ENCODE assay signal across 28 mouse cellular contexts in the genomic region with DNA sequence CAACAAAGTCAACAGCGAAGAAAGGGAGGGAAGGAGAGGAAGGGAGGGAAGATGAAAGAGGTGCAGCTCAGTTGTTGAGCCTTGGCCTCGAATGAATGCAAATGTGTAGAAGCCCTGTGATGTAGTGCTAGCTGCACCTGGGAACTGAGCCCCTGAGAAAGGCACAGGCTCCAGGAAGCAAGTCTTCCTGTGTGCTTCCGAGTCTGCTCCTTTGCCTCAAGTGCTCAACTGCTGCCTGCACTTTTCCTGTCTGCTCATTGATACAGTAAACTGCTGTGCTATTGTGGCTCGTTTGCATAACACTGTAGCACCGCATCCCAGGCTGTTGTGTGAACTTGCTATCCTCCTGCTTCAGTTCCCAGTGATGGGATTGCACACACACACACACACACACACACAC. TPM values are rescaled to one million over a fixed set of nuclear protein-coding genes. Genes with fewer than 3 reads are reported as not detected.
DNase-seq lines count a peak whose midpoint lies in the region; ATAC-seq and TF ChIP-seq lines count a peak whose summit lies in the region.
"Had no signal": no experiment of that assay in that cellular context is flagged by ENCODE, and none has a peak within 500 bp of the region (broad histone marks: within the 10 kb centered on the region; RNA-seq: fewer than 3 reads in every experiment).

No protein-coding gene starts in this region.

- no peak overlapping the region for H3K27ac ChIP-seq in forebrain, embryonic 13.5 days
- H3K27ac ChIP-seq in forebrain, embryonic 11.5 days (ENCODE audit: low read depth, low read length) = no peak overlapping the region
- H3K27ac ChIP-seq: forebrain, embryonic 12.5 days; gastrocnemius, adult 2 months; heart, embryonic 15.5 days; intestine, embryonic 15.5 days; layer of hippocampus, adult 2 months; limb, embryonic 13.5 days; midbrain, embryonic 13.5 days; neural tube, embryonic 15.5 days; stomach, embryonic 15.5 days had no signal

- peaks cover 57% of the 10 kb centered on the region for H3K27me3 ChIP-seq in forebrain, embryonic 13.5 days
- peaks cover 14% of the 10 kb centered on the region; the same call in 1 of the 2 replicates for H3K27me3 ChIP-seq in forebrain, embryonic 11.5 days (ENCODE audit: control insufficient read depth, insufficient read depth, low read length)

- no peak for TF ChIP-seq CTCF in brain, embryonic 14.5 days (IDR thresholded peaks at IDR 0.05; ENCODE audit: borderline replicate concordance, extremely low read depth, insufficient read depth, insufficient read length)

- ATAC-seq in forebrain, embryonic 13.5 days = no peak
- no peak for ATAC-seq in forebrain, embryonic 11.5 days (replicated peaks; ENCODE audit: low FRiP score)
- ATAC-seq: hindbrain, embryonic 16.5 days; intestine, embryonic 15.5 days; midbrain, embryonic 13.5 days had no signal

- peak overlapping the region; percentile 12; the same call in 1 of the 2 replicates for H3K9ac ChIP-seq in forebrain, embryonic 13.5 days
- H3K9ac ChIP-seq in forebrain, embryonic 11.5 days (ENCODE audit: low read length) = no peak overlapping the region
- H3K9ac ChIP-seq: forebrain, embryonic 12.5 days; heart, embryonic 15.5 days; intestine, embryonic 15.5 days; limb, embryonic 13.5 days; midbrain, embryonic 13.5 days; neural tube, embryonic 15.5 days; stomach, embryonic 15.5 days had no signal

- no peak overlapping the region for H3K4me2 ChIP-seq in forebrain, embryonic 13.5 days
- H3K4me2 ChIP-seq in forebrain, embryonic 11.5 days (ENCODE audit: low read depth, low read length, severe bottlenecking) = no peak overlapping the region
- H3K4me2 ChIP-seq: forebrain, embryonic 12.5 days; heart, embryonic 15.5 days; intestine, embryonic 15.5 days; limb, embryonic 13.5 days; liver, embryonic 11.5 days; midbrain, embryonic 13.5 days; neural tube, embryonic 15.5 days; stomach, embryonic 15.5 days had no signal

- 31% methylated on average over 5 of the region's 5 CpGs for WGBS in forebrain, embryonic 13.5 days
- 34% methylated on average over 5 of the region's 5 CpGs for WGBS in forebrain, embryonic 11.5 days

- H3K4me1 ChIP-seq in forebrain, embryonic 13.5 days = peaks cover 17% of the 10 kb centered on the region
- H3K4me1 ChIP-seq in forebrain, embryonic 11.5 days (replicated peaks; ENCODE audit: control insufficient read depth, insufficient read depth, low read length) = peaks cover 4% of the 10 kb centered on the region; the same call in 1 of the 2 replicates

- no peak for DNase-seq in forebrain, embryonic 11.5 days (ENCODE audit: low spot score)
- DNase-seq in brain, embryonic 14.5 days (ENCODE audit: low read depth) = peak; percentile 9
- peak; percentile 74 for DNase-seq in thymus, postnatal 0 days (ENCODE audit: low spot score)
- peak; percentile 58 for DNase-seq in thymus, postnatal 4 days
- DNase-seq in adrenal gland, adult 8-10 months = no peak
- DNase-seq in right cerebral cortex, postnatal 36 days (ENCODE audit: low spot score in 2 of 2) = no peak
- DNase-seq in cerebellum, adult 11 months = no peak
- DNase-seq: adrenal gland, postnatal 10 days; cerebellum, adult 11-12 months; cerebellum, postnatal 10 days; gastrocnemius, adult 2 months; kidney, adult 2 months; kidney, postnatal 36 days; lung, postnatal 4 days; retina, postnatal 1 day; right cerebral cortex, postnatal 14 days had no signal

- no peak overlapping the region for H3K4me3 ChIP-seq in forebrain, embryonic 13.5 days
- no peak overlapping the region for H3K4me3 ChIP-seq in forebrain, embryonic 11.5 days (ENCODE audit: low read depth, low read length)
- H3K4me3 ChIP-seq: erythroblast, embryonic 14.5 days; forebrain, embryonic 12.5 days; gastrocnemius, adult 2 months; heart, embryonic 15.5 days; intestine, embryonic 15.5 days; layer of hippocampus, adult 2 months; limb, embryonic 13.5 days; midbrain, embryonic 13.5 days; neural tube, embryonic 15.5 days; stomach, embryonic 15.5 days had no signal

- H3K36me3 ChIP-seq in forebrain, embryonic 13.5 days (ENCODE audit: poor library complexity, severe bottlenecking) = no peaks in the 10 kb centered on the region
- no peaks in the 10 kb centered on the region for H3K36me3 ChIP-seq in forebrain, embryonic 11.5 days (ENCODE audit: control insufficient read depth, insufficient read depth, low read length)
- H3K36me3 ChIP-seq: forebrain, embryonic 12.5 days; heart, embryonic 15.5 days; intestine, embryonic 15.5 days; limb, embryonic 13.5 days; midbrain, embryonic 13.5 days; neural tube, embryonic 15.5 days; stomach, embryonic 15.5 days had no signal

- H3K9me3 ChIP-seq in forebrain, embryonic 13.5 days (replicated peaks) = no peaks in the 10 kb centered on the region
- H3K9me3 ChIP-seq in forebrain, embryonic 11.5 days (ENCODE audit: control insufficient read depth, low read length) = no peaks in the 10 kb centered on the region
- H3K9me3 ChIP-seq: forebrain, embryonic 12.5 days; heart, embryonic 15.5 days; intestine, embryonic 15.5 days; limb, embryonic 13.5 days; midbrain, embryonic 13.5 days; neural tube, embryonic 15.5 days; stomach, embryonic 15.5 days had no signal

- TF ChIP-seq POLR2A in brain, embryonic 14.5 days (IDR thresholded peaks at IDR 0.05; ENCODE audit: borderline replicate concordance, extremely low read depth, insufficient read depth, insufficient read length, poor library complexity, severe bottlenecking) = no peak

RNA-seq across cellular contexts. Expression of a gene that starts 19.4 kb away (rescaled TPM):
- 2.6 and 3.9 TPM in 2 replicates for polyA plus RNA-seq in forebrain, embryonic 13.5 days (2015; fragmentation: Nextera tagmentation; extraction: Ambion mirVana)
- 5.9 and 6.1 TPM in 2 replicates for polyA plus RNA-seq in forebrain, embryonic 11.5 days (2014; fragmentation: Nextera tagmentation; extraction: Ambion mirVana)
- 1.4 and 3.7 TPM in 2 replicates for polyA plus RNA-seq in brain, embryonic 14.5 days (2012; rRNA removed)
- 13.1 and 14.4 TPM in 2 replicates for polyA plus RNA-seq in thymus, postnatal 0 days (2015; fragmentation: Nextera tagmentation; extraction: Ambion mirVana)
- total RNA-seq in adrenal gland, adult 8-10 months (2022) = 100 to 1,000 TPM in 2 of 4 experiments, 10 to 100 TPM in 2; 76.0 to 130 (median 96.1) TPM

Comparison
In these comparisons a context has a peak if more than half of its experiments do, and no peak if none do; other contexts are left out.
1. DNase-seq: peak in brain, embryonic 14.5 days (single experiment), thymus, postnatal 0 days (single experiment) and thymus, postnatal 4 days (single experiment); none in forebrain, embryonic 11.5 days (single experiment), adrenal gland, adult 8-10 months (single experiment), right cerebral cortex, postnatal 36 days (0 of 2) and cerebellum, adult 11 months (single experiment).